In genomic region chr19:24271746-24272426, GRCm38 (mm10) we compare ENCODE assay signal across 8 mouse cellular contexts. TPM values are rescaled to one million over a fixed set of nuclear protein-coding genes. Genes with fewer than 3 reads are reported as not detected.
DNase-seq lines count a peak whose midpoint lies in the region; ATAC-seq lines count a peak whose summit lies in the region.

No protein-coding gene starts in this region.

- no peaks in the 10 kb centered on the region for H3K27me3 ChIP-seq in hindbrain, embryonic 12.5 days

- H3K4me2 ChIP-seq in hindbrain, embryonic 12.5 days (replicated peaks), result peak overlapping the region; percentile 38

- no peak overlapping the region for H3K27ac ChIP-seq in hindbrain, embryonic 12.5 days

- peaks cover 3% of the 10 kb centered on the region; the same call in 1 of the 2 replicates for H3K36me3 ChIP-seq in hindbrain, embryonic 12.5 days

- peaks cover 16% of the 10 kb centered on the region for H3K4me1 ChIP-seq in hindbrain, embryonic 12.5 days

- peak; percentile 79 for ATAC-seq in hindbrain, embryonic 12.5 days (ENCODE audit: low FRiP score)

- H3K9me3 ChIP-seq in hindbrain, embryonic 12.5 days (replicated peaks), result no peaks in the 10 kb centered on the region

- WGBS in hindbrain, embryonic 12.5 days, result 48% methylated on average over 16 of the region's 16 CpGs

- H3K9ac ChIP-seq in hindbrain, embryonic 12.5 days, result no peak overlapping the region

- DNase-seq in R1 (ENCODE audit: low read depth, low spot score), result peak; percentile 92
- peak; percentile 87 to 91 for DNase-seq in cerebellum, postnatal 14 days
- DNase-seq in frontal cortex, postnatal 14 days (ENCODE audit: low spot score in 2 of 2), result peak; percentile 48 to 72
- DNase-seq in layer of hippocampus, postnatal 14 days (ENCODE audit: low spot score in 2 of 2), result peak; percentile 73 to 78
- peak; percentile 91 for DNase-seq in lung, postnatal 10 days
- peak; percentile 91 for DNase-seq in retina, adult 2 months (ENCODE audit: low read depth, low spot score)
- DNase-seq in thymus, postnatal 36 days, result peak; percentile 58 to 63

- H3K4me3 ChIP-seq in hindbrain, embryonic 12.5 days, result no peak overlapping the region

RNA-seq across cellular contexts. Expression of gene Fxn, which starts 8.5 kb away (rescaled TPM):
- polyA plus RNA-seq in hindbrain, embryonic 12.5 days (2016; fragmentation: Nextera tagmentation; extraction: Ambion mirVana), result 36.3 and 44.6 TPM in 2 replicates
- total RNA-seq in layer of hippocampus, postnatal 14 days (2021), result 1 to 10 TPM; 8.3 to 8.8 TPM

RNA-seq across cellular contexts. Expression of gene Tjp2, which starts 47.1 kb away (rescaled TPM):
- 26.7 and 28.7 TPM in 2 replicates for polyA plus RNA-seq in hindbrain, embryonic 12.5 days (2016; fragmentation: Nextera tagmentation; extraction: Ambion mirVana)
- total RNA-seq in layer of hippocampus, postnatal 14 days (2021), result 10 to 100 TPM; 20.9 to 21.9 TPM
